Mouse (Mus musculus): ENCODE measurements around the gene Abcb8. TPM values are rescaled to one million over a fixed set of nuclear protein-coding genes. Genes with fewer than 3 reads are reported as not detected.

Gene Abcb8
- total and polyA plus RNA-seq, 3 experiments, result 76.9 to 124 TPM; not detected in 1

DNA sequence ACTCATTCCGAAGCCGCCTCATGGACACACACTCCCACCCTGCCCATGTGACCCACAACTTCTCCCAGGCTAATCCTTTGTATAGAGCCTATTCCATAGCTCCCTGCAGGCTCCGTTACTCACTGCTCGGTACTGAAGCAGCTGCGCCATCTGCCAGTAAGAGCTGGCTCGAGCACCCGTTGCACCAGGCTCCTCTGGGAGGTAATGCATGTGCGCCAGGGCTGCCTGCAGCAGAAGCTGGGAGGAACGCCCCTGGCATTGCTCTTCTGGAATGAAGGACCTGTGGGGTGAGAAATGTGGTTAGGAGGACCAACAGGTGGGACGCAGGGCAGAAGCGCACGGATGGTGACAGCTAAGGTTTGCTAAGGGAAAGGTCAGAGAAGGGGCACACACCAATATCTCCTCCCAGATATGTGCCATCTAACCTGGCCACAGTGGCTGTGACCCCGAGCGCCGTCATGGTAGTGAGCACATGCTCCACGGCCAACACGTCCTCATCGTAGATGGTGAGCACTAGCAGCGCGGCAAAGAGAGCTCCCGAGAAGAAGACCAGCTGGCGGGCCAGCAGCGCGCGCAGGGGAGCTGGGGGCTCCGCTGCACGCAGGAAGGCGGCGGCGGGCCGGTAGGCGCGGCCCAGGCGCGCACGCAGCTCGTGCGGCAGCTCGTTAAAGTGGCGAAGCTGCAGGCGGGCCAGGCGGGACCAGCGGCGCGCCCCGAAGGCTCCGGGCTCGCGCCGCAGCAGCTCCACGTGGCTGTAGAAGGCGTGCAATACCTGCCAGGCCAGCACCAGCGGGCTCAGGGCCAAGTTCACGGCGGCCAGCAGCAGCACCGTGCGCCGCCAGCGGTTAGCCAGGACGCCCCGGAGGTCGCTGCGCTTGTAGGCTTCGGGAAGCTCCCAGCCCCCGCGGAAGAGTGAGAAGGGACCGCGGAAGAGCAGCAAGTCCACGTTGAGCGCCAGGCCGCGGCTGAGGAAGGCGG, 5.9 kb upstream of the Abcb8 start (continued):
- TF ChIP-seq NRF1 (IDR thresholded peaks at IDR 0.05; ENCODE audit: insufficient read depth, low read depth, low read length, poor library complexity, severe bottlenecking) (peak; percentile 59), ETS1 (IDR thresholded peaks at IDR 0.05; ENCODE audit: low read depth, low read length) (peak; percentile 21; the same call in 1 of the 2 replicates), RCOR1 (IDR thresholded peaks at IDR 0.05; ENCODE audit: low read depth, low read length) (no peak), EP300 (IDR thresholded peaks at IDR 0.05; ENCODE audit: low read depth in 1 of 2, low read length in 2 of 2) (no peak)

DNA sequence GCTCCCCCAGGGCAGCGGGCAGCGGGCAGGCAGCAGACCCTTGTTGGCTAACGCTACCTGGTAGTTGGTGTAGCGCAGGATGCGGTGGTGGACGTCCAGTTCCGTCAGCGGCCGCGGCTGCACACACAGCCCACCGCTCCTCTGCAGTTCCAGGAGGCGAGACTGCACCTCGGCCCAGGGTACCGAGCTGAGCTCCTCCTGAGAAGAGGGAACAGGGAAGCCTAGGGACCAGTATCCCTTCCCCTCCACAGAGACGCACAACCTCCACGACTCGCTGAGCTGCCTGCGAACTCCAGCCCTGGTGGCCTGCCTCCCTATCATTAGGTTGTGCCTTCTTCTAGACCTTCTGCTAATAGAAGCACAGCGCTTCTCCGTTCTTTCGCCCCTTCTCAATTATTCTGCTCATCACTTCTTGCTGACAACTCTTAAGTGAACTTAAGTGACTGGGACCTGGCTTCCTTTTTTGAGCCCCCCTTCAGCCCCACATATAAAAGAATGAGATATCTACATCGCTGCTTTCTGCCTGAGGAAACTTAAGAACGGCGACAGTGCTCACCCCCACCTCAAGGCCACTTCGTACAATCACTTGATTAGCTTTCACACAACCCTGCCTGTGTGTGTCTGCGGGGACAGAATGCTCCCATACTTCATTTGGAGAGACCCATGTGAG, 5.1 kb upstream of the Abcb8 start:
- Histone ChIP-seq H3K27ac (ENCODE audit: control insufficient read depth, low read depth, low read length) (peak overlapping the region; percentile 89), H3K27me3 (ENCODE audit: control insufficient read depth in 1 of 2, insufficient read depth in 2 of 2, low read length in 2 of 2) (no peaks in the 10 kb centered on the region), H3K36me3 (ENCODE audit: control insufficient read depth in 1 of 2, insufficient read depth in 2 of 2, low read length in 2 of 2) (peaks cover 0 to 29% of the 10 kb centered on the region in 2 experiments; a peak in 2 of 4 replicates), H3K4me3 (ENCODE audit: control insufficient read depth in 1 of 2, insufficient read depth in 1 of 2, low read depth in 2 of 2, low read length in 2 of 2) (peak overlapping the region; percentile 69 to 76), H3K79me2 (ENCODE audit: control insufficient read depth, insufficient read depth, low read length, poor library complexity) (peaks cover 29% of the 10 kb centered on the region), H3K9ac (ENCODE audit: control insufficient read depth, low read depth, low read length, poor library complexity, severe bottlenecking) (peak overlapping the region; percentile 77), H3K4me1 (ENCODE audit: control insufficient read depth in 1 of 2, insufficient read depth in 2 of 2, low read length in 2 of 2) (peaks cover 5 to 45% of the 10 kb centered on the region in 2 experiments), H3K9me3 (replicated peaks; ENCODE audit: insufficient read depth, low read length) (no peaks in the 10 kb centered on the region)
- peak; percentile 83 for DNase-seq (ENCODE audit: low read depth, low spot score)
- TF ChIP-seq MXI1 (IDR thresholded peaks at IDR 0.05; ENCODE audit: low read depth, low read length), result no peak
- TF ChIP-seq MYB (IDR thresholded peaks at IDR 0.05; ENCODE audit: low read depth, low read length), result no peak
- TF ChIP-seq ETS1 (IDR thresholded peaks at IDR 0.05; ENCODE audit: low read depth, low read length), result no peak
- peak; percentile 26; the same call in 1 of the 2 replicates for TF ChIP-seq HCFC1 (IDR thresholded peaks at IDR 0.05; ENCODE audit: low read depth, low read length)
- peak; percentile 6; the same call in 1 of the 2 replicates for TF ChIP-seq UBTF (IDR thresholded peaks at IDR 0.05; ENCODE audit: borderline replicate concordance, insufficient read depth, low read depth, low read length)
- no peak for TF ChIP-seq ZC3H11A (IDR thresholded peaks at IDR 0.05; ENCODE audit: low read depth, low read length)
- no peak for TF ChIP-seq ZNF384 (IDR thresholded peaks at IDR 0.05; ENCODE audit: low read depth, low read length)
- TF ChIP-seq MAZ (IDR thresholded peaks at IDR 0.05; ENCODE audit: low read depth, low read length), result 0 out of 2 replicates have a peak, but pooled peaks have one; percentile 18
- TF ChIP-seq USF2 (IDR thresholded peaks at IDR 0.05; ENCODE audit: borderline replicate concordance in 1 of 2, insufficient read depth in 1 of 2, low read depth in 1 of 2, low read length in 2 of 2), result no peak
- TF ChIP-seq ELF1 (IDR thresholded peaks at IDR 0.05; ENCODE audit: low read depth, low read length), result no peak
- no peak for TF ChIP-seq GATA1 (IDR thresholded peaks at IDR 0.05; ENCODE audit: low read depth, low read length)
- TF ChIP-seq ZMIZ1 (IDR thresholded peaks at IDR 0.05; ENCODE audit: low read depth, low read length), result peak; percentile 33; the same call in 1 of the 2 replicates
- TF ChIP-seq RAD21 (IDR thresholded peaks at IDR 0.05; ENCODE audit: low read depth, low read length), result no peak
- TF ChIP-seq TCF12 (IDR thresholded peaks at IDR 0.05; ENCODE audit: low read depth, low read length), result peak; percentile 49; the same call in 1 of the 2 replicates
- TF ChIP-seq ZKSCAN1 (IDR thresholded peaks at IDR 0.05; ENCODE audit: low read depth, low read length), result no peak
- TF ChIP-seq CHD2 (IDR thresholded peaks at IDR 0.05; ENCODE audit: low read length), result no peak
- no peak for TF ChIP-seq SMC3 (IDR thresholded peaks at IDR 0.05; ENCODE audit: low read depth, low read length)
- TF ChIP-seq GABPA (IDR thresholded peaks at IDR 0.05; ENCODE audit: low read depth, low read length), result no peak
- TF ChIP-seq POLR2AphosphoS5 (IDR thresholded peaks at IDR 0.05; ENCODE audit: borderline replicate concordance, low read depth, low read length), result no peak
- TF ChIP-seq MEF2A (IDR thresholded peaks at IDR 0.05; ENCODE audit: extremely low read depth, insufficient replicate concordance, low read depth, low read length, poor library complexity, severe bottlenecking), result no peak
- no peak; the same call in 1 of the 2 replicates for TF ChIP-seq SIN3A (IDR thresholded peaks at IDR 0.05; ENCODE audit: low read length)
- no peak for TF ChIP-seq MAFK (IDR thresholded peaks at IDR 0.05; ENCODE audit: borderline replicate concordance, low read depth, low read length)
- TF ChIP-seq EP300 (IDR thresholded peaks at IDR 0.05; ENCODE audit: low read depth in 1 of 2, low read length in 2 of 2), result no peak
- no peak; the same call in 1 of the 2 replicates for TF ChIP-seq MAX (IDR thresholded peaks at IDR 0.05; ENCODE audit: low read length)
- no peak for TF ChIP-seq BHLHE40 (IDR thresholded peaks at IDR 0.05; ENCODE audit: borderline replicate concordance, low read depth, low read length)
- TF ChIP-seq JUND (IDR thresholded peaks at IDR 0.05; ENCODE audit: low read depth, low read length), result no peak
- TF ChIP-seq TBP (IDR thresholded peaks at IDR 0.05; ENCODE audit: low read depth, low read length), result peak; percentile 71; the same call in 1 of the 2 replicates
- TF ChIP-seq E2F4 (IDR thresholded peaks at IDR 0.05; ENCODE audit: borderline replicate concordance, low read depth, low read length), result no peak
